Mouse (Mus musculus) intestine, postnatal 0 days (tissue): ENCODE measurements around the gene Rps21. TPM values are rescaled to one million over a fixed set of nuclear protein-coding genes. Genes with fewer than 3 reads are reported as not detected.
A peak's percentile ranks its signal among the peaks of the same experiment; 100 is the strongest.

ENCODE experiments used
- ATAC-seq: fragments of 200-750 bp; cut with Nextera tagmentation; 2 replicates; pipeline ENCODE4 v1.8.0; 2017; ENCODE audit warnings: mild to moderate bottlenecking, moderate TSS enrichment, moderate library complexity
- H3K27ac ChIP-seq: fragments of 300-500 bp; sonication (generic); 2 replicates; pipeline ENCODE4 v1.5.1; 2014; ENCODE audit warnings: mild to moderate bottlenecking, low read depth, low read length, moderate library complexity
- H3K27me3 ChIP-seq: fragments of 300-500 bp; sonication (generic); replicated peaks from 2 replicates; pipeline ENCODE4 v1.6.1; 2014; ENCODE audit warnings: low read length, mixed read lengths; ENCODE audit not compliant: control insufficient read depth, insufficient read depth
- H3K36me3 ChIP-seq: fragments of 300-500 bp; sonication (generic); 2 replicates; pipeline ENCODE4 v1.6.1; 2014; ENCODE audit warnings: mild to moderate bottlenecking, moderate library complexity; ENCODE audit not compliant: control insufficient read depth, insufficient read depth
- H3K4me1 ChIP-seq: fragments of 300-500 bp; sonication (generic); replicated peaks from 2 replicates; pipeline ENCODE4 v1.6.1; 2014; ENCODE audit warnings: antibody characterized with exemption, low read length, mixed read lengths; ENCODE audit not compliant: control insufficient read depth, insufficient read depth
- H3K4me2 ChIP-seq: fragments of 300-500 bp; sonication (generic); replicated peaks from 2 replicates; pipeline ENCODE4 v1.6.1; 2014; ENCODE audit warnings: low read depth, mild to moderate bottlenecking, moderate library complexity
- H3K4me3 ChIP-seq: fragments of 300-500 bp; sonication (generic); 2 replicates; pipeline ENCODE4 v1.5.1; 2014; ENCODE audit warnings: low read depth, low read length
- H3K9ac ChIP-seq: fragments of 300-500 bp; sonication (generic); 2 replicates; pipeline ENCODE4 v1.6.1; 2014; ENCODE audit warnings: mild to moderate bottlenecking, low read depth, low read length
- H3K9me3 ChIP-seq: fragments of 300-500 bp; sonication (generic); 2 replicates; pipeline ENCODE4 v1.6.1; 2016; ENCODE audit warnings: mixed run types; ENCODE audit not compliant: control insufficient read depth
- CTCF ChIP-seq: sonication (generic); IDR thresholded peaks from 2 replicates; pipeline ENCODE4 v1.5.1; 2016; ENCODE audit warnings: low read depth, mild to moderate bottlenecking, control low read depth, antibody characterized with exemption, moderate library complexity
- WGBS: fragments of 180-500 bp; shearing (Covaris S2); extraction: QIAGEN DNeasy Blood & Tissue Kit; methylation state at CpG from one replicate; pipeline ENCODE4 v1.1.7; 2014; 5-methylcytosine and 5-hydroxymethylcytosine counted together
- polyA plus RNA-seq: library from polyadenylated mRNA; unstranded; fragments of >200 nt; fragmentation: Nextera tagmentation; extraction: Ambion mirVana; gene quantifications from 2 replicates; pipeline ENCODE4 v1.2.1, GENCODE M21; 2015

The Rps21 gene
- polyA plus RNA-seq, 1 experiment from 2014 or later: 454 TPM

DNA sequence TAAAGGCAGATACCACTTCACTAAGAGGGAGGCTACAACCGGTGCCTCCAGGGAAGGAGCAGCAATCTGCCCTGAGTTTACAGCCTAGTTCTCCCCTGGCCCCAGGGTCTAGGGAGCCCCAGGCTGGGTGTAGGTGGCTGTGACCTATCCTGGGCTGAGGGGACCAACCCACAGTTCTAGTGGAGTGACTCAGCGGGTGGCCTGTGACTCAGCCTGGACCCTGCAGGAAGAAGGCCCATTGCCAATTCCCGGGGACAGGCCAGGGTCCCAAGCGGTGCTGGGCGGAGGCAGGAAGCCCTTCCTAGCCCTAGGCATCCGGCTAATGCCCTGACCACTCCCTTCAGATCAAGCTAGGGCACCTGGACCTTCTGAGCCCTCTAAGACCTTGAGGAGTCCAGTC, 41.2 kb upstream of the Rps21 start:
- H3K4me2 ChIP-seq: no peak overlapping the region
- WGBS: 32% methylated on average over 6 of the region's 6 CpGs
- TF ChIP-seq CTCF: no peak
- H3K9ac ChIP-seq: no peak overlapping the region
- 0 out of 2 replicates have a peak, but pooled peaks cover 3% of the 10 kb centered on the region for H3K9me3 ChIP-seq
- H3K36me3 ChIP-seq: no peaks in the 10 kb centered on the region
- H3K27ac ChIP-seq: no peak overlapping the region
- H3K4me1 ChIP-seq: peaks cover 20% of the 10 kb centered on the region
- no peaks in the 10 kb centered on the region for H3K27me3 ChIP-seq
- H3K4me3 ChIP-seq: no peak overlapping the region
- peak; percentile 37; the same call in 1 of the 2 replicates for ATAC-seq

- no peak overlapping the region for H3K9ac ChIP-seq
- H3K9me3 ChIP-seq: 0 out of 2 replicates have a peak, but pooled peaks cover 3% of the 10 kb centered on the region
- no peaks in the 10 kb centered on the region for H3K36me3 ChIP-seq
- H3K27ac ChIP-seq: no peak overlapping the region
- no peak for TF ChIP-seq CTCF
- no peak for ATAC-seq
- no peak overlapping the region for H3K4me3 ChIP-seq
- no peaks in the 10 kb centered on the region for H3K27me3 ChIP-seq
- WGBS: 53% methylated on average over 5 of the region's 5 CpGs
- no peak overlapping the region for H3K4me2 ChIP-seq
- H3K4me1 ChIP-seq: peaks cover 20% of the 10 kb centered on the region
Measured at GRCm38 (mm10) chr2:180216921-180217320, 40.3 kb upstream of the Rps21 start.

DNA sequence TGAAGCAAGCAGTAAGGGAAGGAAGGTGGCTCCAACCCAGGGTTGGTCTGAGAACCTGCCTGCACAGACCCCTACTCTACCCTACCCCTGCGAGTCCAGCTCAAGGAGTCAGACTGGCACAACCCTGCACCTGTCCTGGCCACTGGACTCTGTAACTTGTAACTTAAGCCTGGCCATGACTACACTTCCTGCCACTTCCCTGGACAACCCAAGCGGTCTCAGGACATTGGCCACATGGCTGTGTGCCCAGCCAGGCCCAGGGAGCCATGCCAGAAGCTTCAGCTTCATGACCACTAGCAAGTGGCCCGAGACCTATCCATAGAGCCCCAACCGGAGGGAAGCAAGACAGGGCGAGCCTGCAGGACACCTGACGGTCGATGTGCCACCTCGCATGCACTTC, 39.6 kb upstream of the Rps21 start:
- H3K9ac ChIP-seq: no peak overlapping the region
- no peak overlapping the region for H3K4me3 ChIP-seq
- H3K4me1 ChIP-seq: peaks cover 20% of the 10 kb centered on the region
- no peak for ATAC-seq
- no peak overlapping the region for H3K4me2 ChIP-seq
- H3K27me3 ChIP-seq: no peaks in the 10 kb centered on the region
- no peak for TF ChIP-seq CTCF
- H3K27ac ChIP-seq: peak overlapping the region; percentile 41; the same call in 1 of the 2 replicates
- no peaks in the 10 kb centered on the region for H3K36me3 ChIP-seq
- no peaks in the 10 kb centered on the region for H3K9me3 ChIP-seq
- WGBS: 85% methylated on average over 8 of the region's 8 CpGs

DNA sequence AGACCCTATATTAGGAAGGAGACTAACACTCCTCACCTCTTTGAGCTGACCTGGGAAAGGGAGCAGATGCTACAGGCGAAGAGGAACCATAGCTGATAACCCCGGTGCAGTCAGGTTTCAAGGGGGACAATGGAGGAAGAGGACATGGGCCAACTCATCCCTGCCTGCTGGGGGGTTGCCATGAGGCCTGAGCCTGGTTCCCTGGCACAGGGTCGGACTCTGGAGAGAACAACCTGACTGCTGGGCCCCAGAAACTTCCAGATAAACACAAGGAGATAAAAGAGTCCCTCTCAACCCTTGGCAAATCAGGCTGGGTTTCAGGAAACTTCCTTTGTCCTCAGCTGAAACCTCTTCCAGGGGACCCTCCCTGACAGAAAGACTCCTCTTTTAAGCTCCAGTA, 38.9 kb upstream of the Rps21 start:
- WGBS: 50% methylated on average over 3 of the region's 3 CpGs
- no peak for TF ChIP-seq CTCF

GRCm38 (mm10) chr2:180218677-180219076, 38.5 kb upstream of the Rps21 start:
- no peak for TF ChIP-seq CTCF
- Histone ChIP-seq H3K27me3 (no peaks in the 10 kb centered on the region), H3K4me2 (no peak overlapping the region), H3K27ac (0 out of 2 replicates have a peak overlapping the region, but pooled peaks have one; percentile 21), H3K36me3 (no peaks in the 10 kb centered on the region), H3K4me1 (peaks cover 20% of the 10 kb centered on the region), H3K9ac (no peak overlapping the region), H3K4me3 (no peak overlapping the region), H3K9me3 (no peaks in the 10 kb centered on the region)
- ATAC-seq: no peak
- WGBS: 48% methylated on average over 5 of the region's 5 CpGs

More for the DNA sequence above, 38.9 kb upstream of the Rps21 start:
- Histone ChIP-seq H3K4me3 (no peak overlapping the region), H3K4me1 (peaks cover 20% of the 10 kb centered on the region), H3K27ac (0 out of 2 replicates have a peak overlapping the region, but pooled peaks have one; percentile 21), H3K9me3 (no peaks in the 10 kb centered on the region), H3K27me3 (no peaks in the 10 kb centered on the region), H3K36me3 (no peaks in the 10 kb centered on the region), H3K4me2 (no peak overlapping the region), H3K9ac (no peak overlapping the region)
- no peak for ATAC-seq

- Histone ChIP-seq H3K9ac (no peak overlapping the region), H3K36me3 (no peaks in the 10 kb centered on the region), H3K4me3 (no peak overlapping the region), H3K27ac (peak overlapping the region; percentile 28; the same call in 1 of the 2 replicates), H3K27me3 (no peaks in the 10 kb centered on the region; the same call in 1 of the 2 replicates), H3K9me3 (no peaks in the 10 kb centered on the region), H3K4me2 (no peak overlapping the region), H3K4me1 (peaks cover 18% of the 10 kb centered on the region)
- 78% methylated on average over 15 of the region's 15 CpGs for WGBS
- no peak for TF ChIP-seq CTCF
- no peak for ATAC-seq
Measured at GRCm38 (mm10) chr2:180219145-180219943, 37.8 kb upstream of the Rps21 start.
